Mouse (Mus musculus): ENCODE data around the gene Rprd1b. TPM values are rescaled to one million over a fixed set of nuclear protein-coding genes. Genes with fewer than 3 reads are reported as not detected.
"Not testable (repeated sequence)": the region's sequence is repeated elsewhere in the genome, so short reads cannot be mapped to it uniquely, and the experiment has no call there.

Rprd1b gene
- polyA plus RNA-seq, 1 experiment, result 20.8 TPM

DNA sequence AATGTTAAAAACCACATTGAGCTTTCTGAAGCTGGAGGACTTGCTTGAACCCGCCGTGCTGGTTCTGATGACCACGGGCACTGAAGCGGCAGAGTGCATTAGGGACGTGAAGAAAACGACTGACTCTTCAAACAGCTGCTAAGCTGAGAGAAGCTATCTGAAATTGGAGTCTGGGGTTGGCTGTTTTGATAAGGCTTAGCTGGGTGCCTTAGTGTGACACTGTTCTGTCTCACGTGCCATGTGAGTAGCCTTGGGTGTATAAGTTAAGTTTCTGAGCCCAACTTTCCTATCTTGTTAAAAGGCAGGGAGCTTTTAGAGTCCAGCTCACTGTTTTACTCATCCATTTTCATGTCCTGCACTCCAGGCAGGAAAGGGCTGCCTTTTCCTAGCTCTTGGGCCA lies 8.7 kb downstream of the Rprd1b start:
- H3K27ac ChIP-seq (ENCODE audit: insufficient read depth, low read length), result no peak overlapping the region
- no peak for TF ChIP-seq CTCF (IDR thresholded peaks at IDR 0.05; ENCODE audit: borderline replicate concordance, insufficient read depth, low read length)
- TF ChIP-seq POLR2A (IDR thresholded peaks at IDR 0.05; ENCODE audit: low read depth, low read length), result no peak
- H3K4me1 ChIP-seq (ENCODE audit: control insufficient read depth, insufficient read depth, low read length), result no peaks in the 10 kb centered on the region
- H3K4me3 ChIP-seq (ENCODE audit: insufficient read depth, low read length), result no peak overlapping the region

DNA sequence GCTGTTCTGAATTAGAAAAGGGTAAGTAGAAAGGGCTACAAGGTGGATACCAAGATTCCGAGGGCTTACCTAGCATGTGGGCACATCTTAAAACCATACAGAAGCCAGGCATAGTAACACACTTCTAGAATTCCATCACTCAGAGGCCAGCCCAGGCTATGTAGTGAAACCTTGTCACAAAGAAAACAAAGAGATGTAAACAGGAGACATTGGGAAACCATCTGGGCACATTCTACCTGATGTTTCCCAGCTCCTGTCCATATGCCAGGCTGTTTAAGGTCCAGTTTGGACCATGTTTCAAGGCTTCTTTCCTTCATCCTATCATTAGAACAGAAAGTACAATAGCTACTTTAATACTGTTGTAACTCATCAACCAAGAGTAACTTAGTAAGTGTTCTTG lies 9.3 kb downstream of the Rprd1b start:
- Histone ChIP-seq H3K4me1 (ENCODE audit: control insufficient read depth, insufficient read depth, low read length) (no peaks in the 10 kb centered on the region), H3K27ac (ENCODE audit: insufficient read depth, low read length) (no peak overlapping the region), H3K4me3 (ENCODE audit: insufficient read depth, low read length) (no peak overlapping the region)
- TF ChIP-seq POLR2A (IDR thresholded peaks at IDR 0.05; ENCODE audit: low read depth, low read length) (no peak), CTCF (IDR thresholded peaks at IDR 0.05; ENCODE audit: borderline replicate concordance, insufficient read depth, low read length) (no peak)

DNA sequence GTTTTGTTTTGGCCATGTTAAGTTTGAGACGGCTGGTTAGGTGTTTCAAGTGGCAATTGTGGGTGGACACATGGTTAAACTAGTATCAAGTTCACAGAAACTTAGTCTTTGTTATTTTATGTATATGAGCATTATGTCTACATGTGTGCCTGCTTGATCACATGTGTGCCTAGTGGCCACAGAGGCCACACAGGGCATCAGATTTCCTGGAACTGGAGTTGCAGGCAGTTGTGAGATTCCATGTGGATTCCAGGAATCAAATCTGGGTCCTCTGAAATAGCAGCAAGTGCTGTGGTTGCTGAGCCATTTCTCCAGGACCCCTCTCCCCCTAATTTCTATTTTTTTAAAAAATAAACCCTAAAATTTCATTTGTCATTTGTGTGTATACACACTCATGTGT lies 11.4 kb downstream of the Rprd1b start:
- no peaks in the 10 kb centered on the region for H3K4me1 ChIP-seq (ENCODE audit: control insufficient read depth, insufficient read depth, low read length)
- H3K4me3 ChIP-seq (ENCODE audit: insufficient read depth, low read length), result no peak overlapping the region
- TF ChIP-seq POLR2A (IDR thresholded peaks at IDR 0.05; ENCODE audit: low read depth, low read length) (no peak), CTCF (IDR thresholded peaks at IDR 0.05; ENCODE audit: borderline replicate concordance, insufficient read depth, low read length) (no peak)
- H3K27ac ChIP-seq (ENCODE audit: insufficient read depth, low read length), result no peak overlapping the region

DNA sequence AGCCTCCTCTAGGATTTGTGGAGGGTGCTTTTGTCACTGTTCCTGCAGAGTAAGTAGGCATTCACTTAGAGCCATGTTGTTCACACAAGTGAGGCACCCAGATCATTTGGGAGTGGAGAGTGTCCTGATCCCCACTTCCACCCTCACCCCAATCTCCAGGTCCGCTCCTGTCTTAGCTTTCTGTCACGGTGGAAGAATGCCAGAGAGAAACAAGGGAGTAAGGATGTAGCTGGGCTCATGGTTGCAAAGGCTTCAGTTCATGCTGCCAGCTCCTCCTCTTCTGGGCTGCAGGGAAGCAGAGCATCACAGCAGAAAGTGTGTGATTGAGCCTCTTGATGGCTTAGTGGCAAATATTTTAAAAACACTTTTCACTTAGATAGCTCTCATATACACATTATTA lies 12.1 kb downstream of the Rprd1b start:
- no peak for TF ChIP-seq CTCF (IDR thresholded peaks at IDR 0.05; ENCODE audit: borderline replicate concordance, insufficient read depth, low read length)
- TF ChIP-seq POLR2A (IDR thresholded peaks at IDR 0.05; ENCODE audit: low read depth, low read length), result no peak
- Histone ChIP-seq H3K4me3 (ENCODE audit: insufficient read depth, low read length) (no peak overlapping the region), H3K4me1 (ENCODE audit: control insufficient read depth, insufficient read depth, low read length) (no peaks in the 10 kb centered on the region), H3K27ac (ENCODE audit: insufficient read depth, low read length) (no peak overlapping the region)

DNA sequence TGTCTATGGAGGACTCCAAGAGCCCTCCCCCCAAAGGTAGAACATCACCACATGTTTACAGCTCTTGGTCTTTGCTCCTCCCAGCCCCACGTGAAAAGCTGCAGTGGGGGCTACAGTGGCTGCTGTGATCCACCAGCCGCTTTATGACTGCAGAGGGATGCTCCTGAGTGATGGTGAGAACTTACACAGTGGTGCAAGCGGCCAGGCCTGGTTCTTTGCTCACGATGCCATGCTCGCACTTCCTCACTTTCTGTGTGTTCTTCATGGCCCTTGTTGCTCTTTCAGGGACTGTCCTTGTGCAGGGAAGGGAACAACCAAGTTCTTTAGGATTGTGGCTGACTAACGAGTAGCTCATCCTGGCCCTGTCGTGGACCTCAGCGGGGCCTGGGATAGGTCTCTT lies 15.2 kb downstream of the Rprd1b start:
- TF ChIP-seq POLR2A (IDR thresholded peaks at IDR 0.05; ENCODE audit: low read depth, low read length) (no peak), CTCF (IDR thresholded peaks at IDR 0.05; ENCODE audit: borderline replicate concordance, insufficient read depth, low read length) (no peak)
- Histone ChIP-seq H3K4me1 (ENCODE audit: control insufficient read depth, insufficient read depth, low read length) (no peaks in the 10 kb centered on the region), H3K27ac (ENCODE audit: insufficient read depth, low read length) (no peak overlapping the region), H3K4me3 (ENCODE audit: insufficient read depth, low read length) (no peak overlapping the region)

DNA sequence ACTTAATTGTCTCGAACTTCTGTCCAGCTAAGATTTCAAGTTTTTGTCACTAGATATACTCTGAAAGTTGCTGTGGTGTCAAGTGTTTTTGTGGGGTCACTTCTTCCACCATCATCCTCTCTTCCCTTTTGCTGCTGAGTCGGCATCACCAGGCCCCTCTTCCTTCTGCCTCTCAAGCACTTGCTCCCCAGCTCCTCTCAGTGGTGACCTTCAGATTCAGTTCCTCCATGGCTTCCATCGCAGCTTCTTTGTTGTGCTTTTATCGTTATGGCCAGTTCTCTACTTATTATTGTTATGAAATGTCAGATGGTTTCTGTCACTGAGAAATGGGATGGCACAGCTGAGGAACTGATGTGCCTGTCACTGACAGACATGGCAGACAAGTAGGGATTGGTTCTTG lies 17.9 kb downstream of the Rprd1b start:
- H3K27ac ChIP-seq (ENCODE audit: insufficient read depth, low read length), result no peak overlapping the region
- no peak for TF ChIP-seq POLR2A (IDR thresholded peaks at IDR 0.05; ENCODE audit: low read depth, low read length)
- TF ChIP-seq CTCF (IDR thresholded peaks at IDR 0.05; ENCODE audit: borderline replicate concordance, insufficient read depth, low read length), result no peak

DNA sequence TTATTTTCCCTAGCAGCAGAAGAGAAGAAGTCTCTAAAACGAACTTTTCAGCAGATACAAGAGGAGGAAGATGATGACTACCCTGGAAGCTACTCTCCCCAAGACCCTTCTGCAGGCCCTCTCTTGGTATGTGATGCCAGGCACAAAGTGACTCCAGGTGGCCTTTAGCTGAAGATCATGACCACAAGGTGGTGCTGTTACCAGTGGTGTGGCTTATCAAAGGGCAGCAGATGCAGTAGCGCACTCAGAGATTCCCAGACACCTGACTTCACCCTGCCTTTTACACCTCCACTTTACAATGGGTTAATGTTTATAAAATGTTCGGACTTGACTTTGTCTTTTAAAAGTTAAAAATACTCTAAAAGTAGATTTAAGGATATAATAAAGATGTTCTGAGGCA lies 19.6 kb downstream of the Rprd1b start:
- no peak overlapping the region for H3K27ac ChIP-seq (ENCODE audit: insufficient read depth, low read length)
- peak; percentile 62; the same call in 1 of the 2 replicates for TF ChIP-seq CTCF (IDR thresholded peaks at IDR 0.05; ENCODE audit: borderline replicate concordance, insufficient read depth, low read length)
- no peak for TF ChIP-seq POLR2A (IDR thresholded peaks at IDR 0.05; ENCODE audit: low read depth, low read length)
- H3K4me1 ChIP-seq (ENCODE audit: control insufficient read depth, insufficient read depth, low read length), result no peaks in the 10 kb centered on the region
- no peak overlapping the region for H3K4me3 ChIP-seq (ENCODE audit: insufficient read depth, low read length)

More for the DNA sequence above, 17.9 kb downstream of the Rprd1b start:
- Histone ChIP-seq H3K4me1 (ENCODE audit: control insufficient read depth, insufficient read depth, low read length) (no peaks in the 10 kb centered on the region), H3K4me3 (ENCODE audit: insufficient read depth, low read length) (no peak overlapping the region)

DNA sequence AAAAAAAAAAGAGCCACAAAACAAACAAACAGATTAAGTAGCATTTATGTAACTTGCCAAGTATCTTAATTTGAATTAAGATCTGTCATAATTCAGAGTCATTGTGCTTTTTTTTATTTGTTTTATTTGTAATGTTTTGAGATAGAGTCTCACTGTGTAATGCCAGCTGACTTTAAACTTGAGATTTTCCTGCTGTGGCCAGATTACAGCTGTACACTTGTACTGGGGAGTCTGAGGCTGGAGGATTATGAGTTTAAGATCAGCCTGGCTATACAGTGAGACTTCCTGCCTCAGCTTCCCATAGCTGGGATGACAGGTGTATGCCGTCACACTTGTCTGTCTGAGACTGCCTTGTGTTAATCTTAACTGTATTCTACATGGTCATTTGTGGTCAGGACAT lies 20.4 kb downstream of the Rprd1b start:
- H3K27ac ChIP-seq (ENCODE audit: insufficient read depth, low read length), result no peak overlapping the region
- H3K4me1 ChIP-seq (ENCODE audit: control insufficient read depth, insufficient read depth, low read length), result no peaks in the 10 kb centered on the region
- no peak for TF ChIP-seq POLR2A (IDR thresholded peaks at IDR 0.05; ENCODE audit: low read depth, low read length)
- TF ChIP-seq CTCF (IDR thresholded peaks at IDR 0.05; ENCODE audit: borderline replicate concordance, insufficient read depth, low read length), result no peak
- H3K4me3 ChIP-seq (ENCODE audit: insufficient read depth, low read length), result no peak overlapping the region

DNA sequence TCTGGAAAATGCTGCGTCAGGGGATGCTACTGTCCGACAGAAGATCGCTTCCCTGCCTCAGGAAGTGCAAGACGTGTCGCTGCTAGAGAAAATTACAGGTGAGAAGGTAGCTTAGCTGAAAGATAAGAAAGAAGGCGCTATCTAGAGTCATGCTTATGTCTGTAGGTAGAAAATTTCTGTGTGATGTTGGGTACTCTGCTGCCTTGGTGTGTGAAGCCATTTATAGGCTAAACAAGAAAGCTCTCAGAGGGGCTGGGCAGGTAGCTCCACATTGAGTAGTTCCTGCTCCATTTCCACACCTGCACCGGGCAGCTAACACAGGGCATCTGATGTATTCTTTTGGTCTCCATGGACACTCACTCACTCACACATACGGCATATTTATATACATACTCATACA lies 21.8 kb downstream of the Rprd1b start:
- H3K27ac ChIP-seq (ENCODE audit: insufficient read depth, low read length), result no peak overlapping the region
- no peak for TF ChIP-seq CTCF (IDR thresholded peaks at IDR 0.05; ENCODE audit: borderline replicate concordance, insufficient read depth, low read length)
- TF ChIP-seq POLR2A (IDR thresholded peaks at IDR 0.05; ENCODE audit: low read depth, low read length), result no peak

DNA sequence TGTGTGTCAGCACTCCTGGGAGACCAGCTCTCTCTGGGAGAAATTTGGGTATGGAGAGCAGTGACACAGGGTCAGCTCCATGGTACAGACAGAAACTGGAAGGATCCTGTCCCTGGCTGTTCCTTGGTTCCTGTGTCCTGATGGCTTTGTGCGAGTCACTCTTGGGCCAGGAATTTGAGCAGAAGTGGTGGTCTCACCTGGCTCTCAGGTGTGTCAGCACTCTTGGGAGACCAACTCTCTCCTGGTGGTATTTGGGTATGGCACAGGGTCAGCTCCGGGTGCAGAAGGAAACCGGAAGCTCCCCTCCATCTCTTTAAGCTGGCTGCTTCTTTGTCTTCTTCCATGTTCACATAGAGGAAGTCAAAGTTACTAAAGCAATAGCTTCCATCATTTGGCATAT lies 26.3 kb downstream of the Rprd1b start:
- Histone ChIP-seq H3K4me1 (ENCODE audit: control insufficient read depth, insufficient read depth, low read length) (no peaks in the 10 kb centered on the region), H3K4me3 (ENCODE audit: insufficient read depth, low read length) (no peak overlapping the region), H3K27ac (ENCODE audit: insufficient read depth, low read length) (no peak overlapping the region)
- TF ChIP-seq POLR2A (IDR thresholded peaks at IDR 0.05; ENCODE audit: low read depth, low read length), result no peak
- no peak for TF ChIP-seq CTCF (IDR thresholded peaks at IDR 0.05; ENCODE audit: borderline replicate concordance, insufficient read depth, low read length)

More for the DNA sequence above, 21.8 kb downstream of the Rprd1b start:
- H3K4me1 ChIP-seq (ENCODE audit: control insufficient read depth, insufficient read depth, low read length), result no peaks in the 10 kb centered on the region
- no peak overlapping the region for H3K4me3 ChIP-seq (ENCODE audit: insufficient read depth, low read length)

DNA sequence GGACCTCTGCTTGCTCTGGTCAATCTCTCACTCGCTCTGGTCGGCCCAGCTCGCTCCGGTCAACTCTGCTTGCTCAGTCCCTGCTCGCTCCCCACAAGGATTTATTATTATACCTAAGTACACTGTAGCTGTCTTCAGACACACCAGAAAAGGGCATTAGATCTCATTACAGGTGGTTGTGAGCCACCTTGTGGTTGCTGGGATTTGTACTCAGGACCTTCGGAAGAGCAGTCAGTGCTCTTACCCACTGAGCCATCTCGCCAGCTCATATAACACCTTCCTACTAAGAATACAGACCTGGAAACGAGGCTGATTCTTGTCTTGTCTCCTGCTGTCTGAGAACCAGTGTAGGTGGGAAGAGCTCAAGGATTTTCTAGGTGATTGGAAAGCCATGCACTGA lies 27.1 kb downstream of the Rprd1b start:
- not testable (repeated sequence) for H3K4me3 ChIP-seq (ENCODE audit: insufficient read depth, low read length)

More for the DNA sequence above, 27.1 kb downstream of the Rprd1b start:
- not testable (repeated sequence) for H3K27ac ChIP-seq (ENCODE audit: insufficient read depth, low read length); H3K4me1 ChIP-seq (ENCODE audit: control insufficient read depth, insufficient read depth, low read length)
